Mouse (Mus musculus): ENCODE measurements around the gene Slc16a1.

- TF ChIP-seq CTCF (IDR thresholded peaks at IDR 0.05; ENCODE audit: control insufficient read depth, insufficient read depth, insufficient replicate concordance, low read depth, low read length) (no peak), POLR2A (IDR thresholded peaks at IDR 0.05; ENCODE audit: control insufficient read depth, low read depth, low read length) (no peak)
Observed at GRCm38 (mm10) chr3:104632560-104633162, 5.8 kb upstream of the Slc16a1 start.

Data from testis, adult 2 months (tissue).